Mouse (Mus musculus) R1 (cell line): ENCODE results near the gene Hoxa4.

Source experiments
- DNase-seq: peaks from one replicate; pipeline ENCODE4 v3.0.0-alpha.2; 2018; ENCODE audit warnings: low read depth, low spot score

The Hoxa4 gene

GRCm38 (mm10) chr6:52203371-52204049 is 12.0 kb upstream of the Hoxa4 start:
- peak; percentile 73 for DNase-seq

- peak; percentile 49 for DNase-seq
These were observed 11.5 kb upstream of the Hoxa4 start for GRCm38 (mm10) chr6:52203121-52203370.

GRCm38 (mm10) chr6:52202362-52203120 is 11.0 kb upstream of the Hoxa4 start:
- DNase-seq = peak; percentile 49

GRCm38 (mm10) chr6:52201269-52201668 is 9.7 kb upstream of the Hoxa4 start:
- DNase-seq = no peak

GRCm38 (mm10) chr6:52200751-52201250 is 9.2 kb upstream of the Hoxa4 start:
- DNase-seq = no peak

GRCm38 (mm10) chr6:52200073-52200750 is 8.7 kb upstream of the Hoxa4 start:
- DNase-seq = peak; percentile 39

GRCm38 (mm10) chr6:52197271-52197670 is 5.7 kb upstream of the Hoxa4 start:
- peak; percentile 75 for DNase-seq

- no peak for DNase-seq
These were observed 5.3 kb upstream of the Hoxa4 start for GRCm38 (mm10) chr6:52196811-52197210.

GRCm38 (mm10) chr6:52194690-52195089 is 3.1 kb upstream of the Hoxa4 start:
- DNase-seq = no peak

GRCm38 (mm10) chr6:52191860-52192550 is 452 bp upstream of the Hoxa4 start:
- DNase-seq = peak; percentile 82

- peak; percentile 52 for DNase-seq
These were observed 1.1 kb downstream of the Hoxa4 start for GRCm38 (mm10) chr6:52190410-52190809.

- DNase-seq = no peak
These were observed 1.6 kb downstream of the Hoxa4 start for GRCm38 (mm10) chr6:52189909-52190308.

GRCm38 (mm10) chr6:52189172-52189591 is 2.4 kb downstream of the Hoxa4 start:
- no peak for DNase-seq

- no peak for DNase-seq
These were observed 5.1 kb downstream of the Hoxa4 start for GRCm38 (mm10) chr6:52186500-52186899.

GRCm38 (mm10) chr6:52185834-52186233 is 5.7 kb downstream of the Hoxa4 start:
- no peak for DNase-seq

GRCm38 (mm10) chr6:52185222-52185621 is 6.3 kb downstream of the Hoxa4 start:
- no peak for DNase-seq

- DNase-seq = no peak
These were observed 6.9 kb downstream of the Hoxa4 start for GRCm38 (mm10) chr6:52184668-52185067.

- no peak for DNase-seq
These were observed 8.1 kb downstream of the Hoxa4 start for GRCm38 (mm10) chr6:52183311-52184080.

GRCm38 (mm10) chr6:52182793-52183192 is 8.8 kb downstream of the Hoxa4 start:
- no peak for DNase-seq

GRCm38 (mm10) chr6:52182030-52182429 is 9.5 kb downstream of the Hoxa4 start:
- no peak for DNase-seq

- no peak for DNase-seq
These were observed 10.8 kb downstream of the Hoxa4 start for GRCm38 (mm10) chr6:52180726-52181125.
